Mouse (Mus musculus): Measurements from ENCODE around the gene Hjurp. TPM values are rescaled to one million over a fixed set of nuclear protein-coding genes. Genes with fewer than 3 reads are reported as not detected.

Gene Hjurp
- total and polyA plus RNA-seq, 3 experiments, result 67.6 to 80.8 (median 69.8) TPM

DNA sequence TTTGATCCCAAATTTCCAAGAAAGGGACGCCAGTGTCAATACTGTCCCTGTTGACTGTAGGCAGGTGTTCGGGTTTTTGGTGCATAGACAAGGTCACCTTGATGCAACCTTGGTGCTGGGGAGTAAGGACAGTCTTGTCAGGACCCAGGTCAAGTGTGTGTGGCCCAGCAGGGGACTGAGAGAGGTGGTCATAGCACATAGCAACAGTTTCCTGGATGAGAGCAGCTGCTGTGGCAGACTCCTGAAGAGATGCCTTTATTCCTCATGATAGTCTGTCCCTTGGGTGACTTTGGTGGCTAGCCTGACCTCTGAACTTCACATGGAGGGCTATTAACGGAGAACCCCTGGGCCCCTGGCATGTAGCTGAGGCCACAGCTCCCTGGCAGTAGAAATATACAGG, 45.7 kb upstream of the Hjurp start (continued):
- no peak for TF ChIP-seq UBTF (IDR thresholded peaks at IDR 0.05; ENCODE audit: low read depth, low read length)
- TF ChIP-seq ZKSCAN1 (IDR thresholded peaks at IDR 0.05; ENCODE audit: borderline replicate concordance, low read depth, low read length), result no peak
- TF ChIP-seq POLR2A (IDR thresholded peaks at IDR 0.05; ENCODE audit: low read depth, low read length), result no peak
- TF ChIP-seq HCFC1 (IDR thresholded peaks at IDR 0.05; ENCODE audit: low read depth, low read length), result no peak

DNA sequence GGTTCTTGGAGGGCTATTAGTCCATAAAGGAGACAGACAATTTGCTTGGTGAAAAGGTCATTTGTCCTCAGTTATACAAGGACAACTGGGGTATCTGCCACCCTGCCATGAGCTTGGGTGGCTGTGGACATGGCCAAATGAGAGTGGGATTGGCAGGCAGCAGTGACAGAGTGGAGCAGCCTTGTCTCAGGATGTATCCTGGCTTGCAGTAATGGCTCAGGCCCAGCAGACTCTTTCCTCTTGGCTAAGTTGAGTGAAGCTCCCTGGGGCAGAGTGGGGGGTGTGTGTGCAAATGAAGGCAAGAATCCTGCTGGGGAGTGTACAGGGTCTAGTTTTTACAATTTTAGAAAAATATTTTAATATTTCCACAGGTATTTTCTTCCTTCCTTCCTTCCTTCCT, 44.7 kb upstream of the Hjurp start:
- H3K36me3 ChIP-seq (replicated peaks in 1 of 2; ENCODE audit: control insufficient read depth in 1 of 2, insufficient read depth in 1 of 2, low read length in 1 of 2), result no peaks in the 10 kb centered on the region
- in situ Hi-C loops (cut with MboI; ENCODE audit: low pct_ligation_motif_present, low pct_unique_long_range_greater_than_20kb, low sequenced_read_pairs), result no loop called here
- no peak overlapping the region for H3K27ac ChIP-seq (ENCODE audit: insufficient read depth, low read depth)
- no peaks in the 10 kb centered on the region for H3K9me3 ChIP-seq (replicated peaks; ENCODE audit: low read length)
- no peak for TF ChIP-seq MYC (IDR thresholded peaks at IDR 0.05; ENCODE audit: low read depth, low read length)
- no peak for TF ChIP-seq USF2 (conservative IDR thresholded peaks at IDR 0.05; ENCODE audit: low read depth, low read length)
- dilution Hi-C loops (cut with MboI; ENCODE audit: extremely low pct_ligation_motif_present, extremely low pct_unique_long_range_greater_than_20kb, low sequenced_read_pairs), result no loop called here
- H3K4me2 ChIP-seq (ENCODE audit: insufficient read depth, low read depth, poor library complexity, severe bottlenecking), result no peak overlapping the region
- H3K4me3 ChIP-seq (replicated peaks in 1 of 3; ENCODE audit: low read depth in 2 of 3, low read length in 2 of 3, poor library complexity in 1 of 3), result no peak overlapping the region
- H3K79me2 ChIP-seq (replicated peaks; ENCODE audit: control insufficient read depth, extremely low read depth, insufficient read depth, poor library complexity, severe bottlenecking), result no peaks in the 10 kb centered on the region
- peaks cover 0 to 7% of the 10 kb centered on the region in 2 experiments; a peak in 1 of 4 replicates for H3K4me1 ChIP-seq (ENCODE audit: control insufficient read depth in 1 of 2, insufficient read depth in 2 of 2)
- H3K27me3 ChIP-seq (replicated peaks), result peaks cover 34% of the 10 kb centered on the region
- H3K9ac ChIP-seq (ENCODE audit: insufficient read depth, low read depth), result no peak overlapping the region
- no peak for DNase-seq (ENCODE audit: extremely low read depth)

DNA sequence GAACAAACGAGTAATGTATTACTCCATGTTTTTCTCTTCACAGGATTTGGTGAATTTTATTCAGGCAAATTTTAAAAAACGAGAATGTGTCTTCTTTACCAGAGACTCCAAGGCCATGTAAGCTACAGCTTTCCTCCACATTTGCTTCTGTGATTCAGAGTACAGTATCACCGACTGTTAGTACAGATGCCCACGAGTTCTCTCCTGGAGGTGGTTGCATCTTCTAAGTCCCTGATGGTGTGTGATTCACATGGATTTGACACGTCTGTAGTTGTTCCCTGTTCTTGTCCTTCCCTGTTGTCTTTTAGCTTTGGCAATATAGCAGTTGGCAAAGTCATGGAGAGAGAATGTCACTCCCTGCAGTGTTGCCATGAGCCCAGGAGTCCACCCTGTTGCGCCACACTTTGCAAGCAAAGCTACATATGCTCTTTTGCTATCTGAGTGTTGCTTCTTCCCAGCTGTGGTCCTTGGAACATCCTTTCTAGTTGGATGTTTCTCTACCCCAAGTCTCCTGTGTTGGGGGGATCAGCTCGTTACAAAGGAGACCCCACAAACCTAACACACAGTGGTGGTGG, 43.5 kb upstream of the Hjurp start:
- Histone ChIP-seq H3K27ac (ENCODE audit: insufficient read depth, low read depth) (no peak overlapping the region), H3K4me2 (ENCODE audit: insufficient read depth, low read depth, poor library complexity, severe bottlenecking) (no peak overlapping the region), H3K36me3 (replicated peaks in 1 of 2; ENCODE audit: control insufficient read depth in 1 of 2, insufficient read depth in 1 of 2, low read length in 1 of 2) (no peaks in the 10 kb centered on the region), H3K4me1 (ENCODE audit: control insufficient read depth in 1 of 2, insufficient read depth in 2 of 2) (peaks cover 0 to 7% of the 10 kb centered on the region in 2 experiments; a peak in 1 of 4 replicates), H3K9me3 (replicated peaks; ENCODE audit: low read length) (no peaks in the 10 kb centered on the region), H3K27me3 (replicated peaks) (peaks cover 38% of the 10 kb centered on the region), H3K4me3 (replicated peaks in 1 of 3; ENCODE audit: low read depth in 2 of 3, low read length in 2 of 3, poor library complexity in 1 of 3) (no peak overlapping the region), H3K79me2 (replicated peaks; ENCODE audit: control insufficient read depth, extremely low read depth, insufficient read depth, poor library complexity, severe bottlenecking) (no peaks in the 10 kb centered on the region), H3K9ac (ENCODE audit: insufficient read depth, low read depth) (no peak overlapping the region)
- no peak for DNase-seq (ENCODE audit: extremely low read depth)
- no peak for TF ChIP-seq HCFC1 (IDR thresholded peaks at IDR 0.05; ENCODE audit: low read depth, low read length)
- no peak for TF ChIP-seq ELF1 (IDR thresholded peaks at IDR 0.05; ENCODE audit: low read depth, low read length)
- TF ChIP-seq MXI1 (IDR thresholded peaks at IDR 0.05; ENCODE audit: low read depth, low read length), result no peak
- TF ChIP-seq MYC (IDR thresholded peaks at IDR 0.05; ENCODE audit: low read depth, low read length), result no peak
- TF ChIP-seq POLR2A (IDR thresholded peaks at IDR 0.05; ENCODE audit: low read depth, low read length), result no peak
- TF ChIP-seq E2F4 (IDR thresholded peaks at IDR 0.05; ENCODE audit: insufficient replicate concordance, low read depth, low read length), result no peak
- TF ChIP-seq GABPA (IDR thresholded peaks at IDR 0.05; ENCODE audit: insufficient replicate concordance, low read depth, low read length), result no peak
- TF ChIP-seq IRF4 (IDR thresholded peaks at IDR 0.05; ENCODE audit: low read depth, low read length), result no peak
- no peak for TF ChIP-seq MAX (IDR thresholded peaks at IDR 0.05; ENCODE audit: low read length)
- TF ChIP-seq SIN3A (IDR thresholded peaks at IDR 0.05; ENCODE audit: low read length), result no peak
- TF ChIP-seq SMC3 (IDR thresholded peaks at IDR 0.05; ENCODE audit: low read depth, low read length), result no peak
- TF ChIP-seq CHD2 (IDR thresholded peaks at IDR 0.05; ENCODE audit: low read length), result no peak
- TF ChIP-seq RAD21 (IDR thresholded peaks at IDR 0.05; ENCODE audit: low read depth, low read length), result no peak
- no peak for TF ChIP-seq TCF12 (IDR thresholded peaks at IDR 0.05; ENCODE audit: low read depth, low read length)
- TF ChIP-seq USF2 (conservative IDR thresholded peaks at IDR 0.05; ENCODE audit: low read depth, low read length), result no peak
- TF ChIP-seq KAT2A (IDR thresholded peaks at IDR 0.05; ENCODE audit: insufficient replicate concordance, low read length), result no peak
- no peak for TF ChIP-seq MEF2A (IDR thresholded peaks at IDR 0.05; ENCODE audit: borderline replicate concordance, low read depth, low read length)
- dilution Hi-C loops (cut with MboI; ENCODE audit: extremely low pct_ligation_motif_present, extremely low pct_unique_long_range_greater_than_20kb, low sequenced_read_pairs) (no loop called here), in situ Hi-C loops (cut with MboI; ENCODE audit: low pct_ligation_motif_present, low pct_unique_long_range_greater_than_20kb, low sequenced_read_pairs) (no loop called here)
